8 mouse cellular contexts compared by ENCODE assay signal in the genomic region with DNA sequence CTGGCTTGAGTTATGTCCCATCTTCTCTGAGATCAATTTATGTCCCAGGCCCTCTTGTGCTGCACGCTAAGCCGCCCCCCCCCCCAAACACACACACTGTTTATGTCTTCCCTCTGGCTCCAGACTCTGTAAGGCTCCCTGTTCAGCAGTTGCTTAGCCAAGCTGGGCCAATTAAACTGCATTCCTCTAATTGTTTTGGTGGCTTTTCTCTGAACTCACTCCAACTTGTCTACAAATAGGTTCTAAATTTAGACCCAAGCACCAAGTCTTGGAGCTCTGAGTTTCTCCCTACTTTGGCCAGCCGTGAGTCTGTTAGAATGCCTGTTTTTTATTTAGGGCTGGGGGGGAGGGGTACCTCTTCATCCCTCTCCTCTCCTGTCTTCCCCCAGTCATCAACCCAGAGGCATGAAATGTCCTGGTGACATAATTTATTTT.
DNase-seq lines count a peak whose midpoint lies in the region; ATAC-seq lines count a peak whose summit lies in the region.

No protein-coding gene starts in this region.

- H3K4me2 ChIP-seq in forebrain, embryonic 15.5 days (replicated peaks) = no peak overlapping the region
- 0 out of 2 replicates have a peak overlapping the region, but pooled peaks have one; percentile 2 for H3K4me2 ChIP-seq in limb, embryonic 11.5 days (ENCODE audit: low read depth, severe bottlenecking)

- H3K4me1 ChIP-seq in heart, embryonic 10.5 days = peaks cover 31% of the 10 kb centered on the region
- H3K4me1 ChIP-seq in forebrain, embryonic 15.5 days = peaks cover 28% of the 10 kb centered on the region
- peaks cover 22% of the 10 kb centered on the region for H3K4me1 ChIP-seq in limb, embryonic 11.5 days (ENCODE audit: control insufficient read depth, insufficient read depth, low read length)

- no peak overlapping the region for H3K4me3 ChIP-seq in heart, embryonic 10.5 days
- H3K4me3 ChIP-seq in forebrain, embryonic 15.5 days = no peak overlapping the region
- no peak overlapping the region for H3K4me3 ChIP-seq in limb, embryonic 11.5 days (ENCODE audit: low read depth, low read length)

- H3K36me3 ChIP-seq in heart, embryonic 10.5 days = no peaks in the 10 kb centered on the region
- H3K36me3 ChIP-seq in forebrain, embryonic 15.5 days = no peaks in the 10 kb centered on the region
- H3K36me3 ChIP-seq in limb, embryonic 11.5 days (ENCODE audit: control insufficient read depth, insufficient read depth, low read length) = no peaks in the 10 kb centered on the region

- ATAC-seq in forebrain, embryonic 15.5 days (replicated peaks) = peak; percentile 78
- ATAC-seq in limb, embryonic 11.5 days (ENCODE audit: insufficient number of reproducible peaks, low FRiP score, low TSS enrichment, low read depth) = peak; percentile 60; the same call in 1 of the 2 replicates
- ATAC-seq in cerebellum, adult (ENCODE audit: insufficient number of reproducible peaks, low FRiP score, low TSS enrichment) = no peak

- H3K27me3 ChIP-seq in heart, embryonic 10.5 days (ENCODE audit: insufficient read depth, poor library complexity, severe bottlenecking) = no peaks in the 10 kb centered on the region
- no peaks in the 10 kb centered on the region for H3K27me3 ChIP-seq in forebrain, embryonic 15.5 days
- H3K27me3 ChIP-seq in limb, embryonic 11.5 days (ENCODE audit: control insufficient read depth, insufficient read depth, low read length) = no peaks in the 10 kb centered on the region

- no peak overlapping the region for H3K9ac ChIP-seq in forebrain, embryonic 15.5 days (replicated peaks)
- H3K9ac ChIP-seq in limb, embryonic 11.5 days (ENCODE audit: low read length) = no peak overlapping the region

- intact Hi-C loops in heart, postnatal 36 days (cut with DNase I) = no loop called here

- H3K27ac ChIP-seq in heart, embryonic 10.5 days = peak overlapping the region; percentile 56
- H3K27ac ChIP-seq in forebrain, embryonic 15.5 days (replicated peaks) = peak overlapping the region; percentile 37; the same call in 1 of the 2 replicates
- H3K27ac ChIP-seq in limb, embryonic 11.5 days (replicated peaks; ENCODE audit: low read depth, low read length) = peak overlapping the region; percentile 14; the same call in 1 of the 2 replicates

- no peaks in the 10 kb centered on the region for H3K9me3 ChIP-seq in heart, embryonic 10.5 days
- H3K9me3 ChIP-seq in forebrain, embryonic 15.5 days = no peaks in the 10 kb centered on the region
- no peaks in the 10 kb centered on the region for H3K9me3 ChIP-seq in limb, embryonic 11.5 days (ENCODE audit: control insufficient read depth, low read length)

- 14% methylated on average over 3 of the region's 3 CpGs for WGBS in heart, embryonic 10.5 days
- WGBS in forebrain, embryonic 15.5 days = 10% methylated on average over 2 of the region's 3 CpGs
- WGBS in limb, embryonic 11.5 days = 5% methylated on average over 3 of the region's 3 CpGs

- no peak for DNase-seq in heart, embryonic 10.5 days (ENCODE audit: low spot score)
- no peak for DNase-seq in heart, postnatal 36 days
- peak; percentile 66 for DNase-seq in brain, adult 2 months (ENCODE audit: low read depth, low spot score)
- peak; percentile 47 for DNase-seq in limb, embryonic 11.5 days (ENCODE audit: low spot score)
- DNase-seq in natural killer cell, adult 2 months (ENCODE audit: low spot score in 2 of 2) = no peak
- no peak for DNase-seq in spleen, postnatal 4 days (ENCODE audit: low spot score in 2 of 2)

Comparison
In these comparisons a context has a peak if more than half of its experiments do, and no peak if none do; other contexts are left out.
1. DNase-seq: peak in brain, adult 2 months (single experiment) and limb, embryonic 11.5 days (single experiment); none in heart, embryonic 10.5 days (single experiment), heart, postnatal 36 days (0 of 2), natural killer cell, adult 2 months (0 of 2) and spleen, postnatal 4 days (0 of 2).
2. Peak in every context shown above with its lines, with median percentiles within 50 percentile points of each other: H3K27ac ChIP-seq.